Mouse (Mus musculus): ENCODE results near the gene Fermt1.

The Fermt1 gene

DNA sequence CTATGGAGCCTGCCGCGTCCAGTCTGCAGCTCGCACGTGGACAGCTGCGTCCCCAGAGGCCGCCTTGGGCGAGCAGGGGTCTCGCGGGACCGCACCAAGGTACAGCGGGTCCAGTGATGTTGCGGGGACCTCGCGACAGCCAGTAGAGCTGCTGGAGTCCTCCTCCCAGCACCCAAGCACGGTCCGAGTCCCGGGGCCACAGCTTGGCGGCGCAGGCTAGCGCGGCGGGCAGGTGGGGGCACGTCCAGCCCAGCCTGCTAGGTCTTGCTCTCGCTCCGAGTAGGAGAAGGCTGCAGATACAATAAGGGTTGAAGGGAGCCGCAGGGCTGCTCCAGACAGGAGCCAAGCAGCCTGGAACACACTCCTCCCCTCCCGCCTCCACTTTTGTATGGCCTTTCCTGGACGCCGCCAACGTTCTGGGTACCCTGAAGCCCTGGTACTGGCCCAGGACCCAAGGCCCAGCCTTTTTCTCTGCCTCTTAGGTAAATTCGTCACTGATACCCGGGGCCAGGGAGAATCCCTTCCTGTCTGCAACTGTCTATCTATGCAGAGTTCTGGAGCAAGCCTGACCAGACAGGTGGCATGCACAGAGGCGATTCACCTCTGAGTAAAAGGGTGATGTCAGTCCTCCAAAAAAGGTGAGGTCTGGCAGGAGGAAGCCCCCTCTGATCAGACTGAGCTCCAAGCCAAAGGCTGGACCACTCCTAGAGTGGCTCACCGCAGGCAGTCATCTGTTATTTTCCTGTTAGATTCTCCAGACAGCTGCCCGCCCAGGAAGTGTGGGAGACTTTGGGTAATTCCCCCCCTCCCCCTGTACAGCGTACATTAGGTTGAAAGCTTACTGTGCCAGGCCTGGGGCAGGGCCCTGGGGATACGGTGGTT is at the start of gene Fermt1:
TSS of gene Fermt1 (minus strand) at position 581 of the 882 bp plus-strand sequence.
- no peak for DNase-seq (ENCODE audit: low spot score in 2 of 2)

DNA sequence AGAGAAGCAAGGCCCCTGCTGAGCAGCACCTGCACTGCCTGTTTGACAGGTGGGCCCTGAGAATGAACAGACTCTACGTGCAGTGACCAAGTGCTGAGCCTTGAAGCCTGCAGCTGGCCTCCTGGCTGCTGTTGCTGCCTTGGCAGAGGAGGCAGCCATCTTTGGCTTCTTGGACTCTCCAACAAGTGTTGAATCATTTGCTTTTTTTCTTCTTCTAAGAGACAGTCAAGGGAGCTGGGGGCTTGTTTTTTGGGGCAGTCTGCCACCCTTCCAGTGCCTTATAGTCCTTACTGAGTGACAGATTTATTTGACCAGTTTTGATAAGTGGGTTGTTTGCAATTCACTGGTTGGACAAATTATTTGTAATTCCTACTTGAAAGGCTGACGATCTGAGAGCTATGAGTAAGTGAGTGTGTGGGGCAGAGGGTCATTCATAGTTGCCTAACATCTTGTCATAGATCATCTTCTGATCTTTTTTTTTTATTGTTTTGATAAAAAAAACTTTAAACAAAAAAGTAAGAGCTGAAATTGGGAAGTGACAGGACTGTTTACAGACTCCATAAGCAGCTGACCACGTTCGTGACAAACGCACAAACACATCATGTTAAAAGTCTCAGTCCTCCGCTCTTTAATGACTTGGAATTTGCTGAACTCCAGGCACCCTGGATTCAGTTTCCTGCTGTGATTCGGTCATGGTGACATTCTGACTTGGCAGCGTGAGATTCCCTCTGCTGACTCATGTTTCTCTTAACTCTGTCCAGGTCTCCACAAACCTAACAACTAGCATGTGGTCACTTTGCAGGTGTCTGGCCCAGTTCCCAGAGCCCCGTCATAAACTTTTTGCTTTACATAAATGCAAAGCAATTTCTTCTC is 47.2 kb upstream of the Fermt1 start:
- DNase-seq (ENCODE audit: low spot score in 2 of 2) = no peak

GRCm38 (mm10) chr2:132989778-132990564 is 44.3 kb upstream of the Fermt1 start:
- DNase-seq (ENCODE audit: low spot score in 2 of 2) = no peak

DNA sequence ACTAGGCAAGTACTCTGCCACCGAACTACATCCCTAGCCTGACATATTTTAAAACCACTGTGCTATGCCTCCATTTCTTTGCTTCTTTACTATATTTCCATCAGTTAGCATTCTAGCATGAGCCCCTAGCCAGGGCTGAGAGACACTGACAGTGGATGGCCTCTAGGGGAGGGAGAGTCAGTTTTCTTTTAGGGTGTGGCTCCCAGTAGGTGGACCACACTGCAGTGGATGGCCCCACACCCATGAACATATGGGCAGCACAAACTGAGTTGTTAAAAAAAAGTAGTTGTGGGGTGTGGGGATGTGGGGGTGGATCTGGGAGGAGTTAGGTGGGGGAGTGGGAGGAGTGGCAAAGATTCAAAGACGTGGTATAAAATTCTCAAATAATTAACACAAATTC is 27.6 kb upstream of the Fermt1 start:
- no peak for DNase-seq (ENCODE audit: low spot score in 2 of 2)

DNA sequence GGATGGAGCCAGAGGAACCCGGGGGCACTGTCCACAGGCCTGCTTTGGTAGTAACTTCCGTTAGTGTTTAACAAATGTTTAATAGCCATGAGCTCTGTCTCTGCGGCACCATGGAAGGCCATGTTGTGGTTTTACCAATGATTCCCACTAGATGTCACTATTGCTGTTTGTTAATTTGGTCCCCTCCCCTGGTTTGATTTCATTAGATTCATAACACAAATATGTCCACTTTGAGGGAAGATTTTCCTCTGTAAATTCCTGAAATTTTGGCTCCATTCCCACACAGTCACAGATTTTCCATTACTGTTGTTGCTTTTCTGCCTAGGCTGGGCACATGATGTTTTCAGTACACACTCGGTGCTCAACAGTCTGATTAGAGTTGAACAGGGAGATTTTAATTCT is 25.1 kb upstream of the Fermt1 start:
- DNase-seq (ENCODE audit: low spot score in 2 of 2) = no peak

DNA sequence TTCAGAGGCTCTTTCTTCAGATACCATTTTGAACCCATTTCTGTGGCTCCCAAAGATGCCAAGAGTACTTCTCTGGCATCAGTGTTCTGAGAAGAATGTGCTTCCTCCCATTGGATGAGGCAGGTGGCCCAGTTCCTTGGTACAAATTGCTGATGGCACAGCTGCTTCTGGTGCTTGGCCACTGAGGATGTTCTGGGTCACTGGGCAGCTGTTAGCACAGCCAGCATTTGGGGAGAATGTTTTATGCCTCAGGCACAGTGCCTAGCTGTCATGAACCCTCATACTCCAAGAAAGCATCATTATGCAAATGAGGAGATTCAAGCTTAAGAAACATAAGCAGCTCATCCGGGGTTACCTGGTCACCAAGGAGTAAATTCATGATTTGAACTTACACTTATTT is 12.1 kb upstream of the Fermt1 start:
- DNase-seq (ENCODE audit: low spot score in 2 of 2) = no peak

DNA sequence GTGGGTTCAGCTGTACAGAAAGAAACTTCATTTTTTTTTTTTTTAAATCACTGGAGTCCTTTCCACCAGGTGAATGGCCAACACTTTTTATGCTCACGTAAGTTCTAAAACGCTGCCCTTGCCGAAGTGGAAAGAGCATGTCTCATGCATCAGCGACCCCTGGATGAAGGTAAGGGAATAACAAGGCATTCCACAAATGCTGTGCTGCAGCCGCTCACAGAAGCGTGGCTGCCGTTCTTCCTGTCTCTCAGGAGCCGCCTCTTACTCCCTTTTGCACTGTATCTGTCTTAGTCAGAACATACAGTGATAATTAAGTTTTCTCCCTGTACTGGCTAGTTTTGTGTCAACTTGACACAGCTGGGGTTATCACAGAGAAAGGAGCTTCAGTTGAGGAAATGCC is 6.5 kb upstream of the Fermt1 start:
- DNase-seq (ENCODE audit: low spot score in 2 of 2) = no peak

GRCm38 (mm10) chr2:132948174-132948573 is 2.5 kb upstream of the Fermt1 start:
- no peak for DNase-seq (ENCODE audit: low spot score in 2 of 2)

GRCm38 (mm10) chr2:132946976-132947375 is 1.3 kb upstream of the Fermt1 start:
- DNase-seq (ENCODE audit: low spot score in 2 of 2) = no peak

GRCm38 (mm10) chr2:132944711-132945325 is 888 bp downstream of the Fermt1 start:
- DNase-seq (ENCODE audit: low spot score in 2 of 2) = no peak

DNA sequence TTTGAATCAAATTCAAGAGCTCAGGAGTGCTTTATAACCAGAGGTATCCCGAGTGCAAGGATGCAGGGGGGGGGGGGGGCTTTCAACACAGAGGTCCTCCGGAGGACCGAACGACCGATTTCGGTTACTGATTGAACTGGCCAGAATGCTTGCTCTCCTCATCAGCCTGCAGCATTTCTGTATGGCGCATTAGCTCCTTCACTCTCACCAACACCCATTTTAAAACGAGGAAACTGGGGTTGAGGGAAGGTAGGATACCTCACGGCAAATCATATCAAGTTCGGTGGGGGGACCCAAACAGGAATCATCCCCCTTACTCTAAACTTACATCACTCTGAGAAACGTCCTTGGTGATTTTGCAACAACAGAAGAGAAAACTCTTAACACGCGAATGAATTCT is 1.7 kb downstream of the Fermt1 start:
- DNase-seq (ENCODE audit: low spot score in 2 of 2) = no peak

DNA sequence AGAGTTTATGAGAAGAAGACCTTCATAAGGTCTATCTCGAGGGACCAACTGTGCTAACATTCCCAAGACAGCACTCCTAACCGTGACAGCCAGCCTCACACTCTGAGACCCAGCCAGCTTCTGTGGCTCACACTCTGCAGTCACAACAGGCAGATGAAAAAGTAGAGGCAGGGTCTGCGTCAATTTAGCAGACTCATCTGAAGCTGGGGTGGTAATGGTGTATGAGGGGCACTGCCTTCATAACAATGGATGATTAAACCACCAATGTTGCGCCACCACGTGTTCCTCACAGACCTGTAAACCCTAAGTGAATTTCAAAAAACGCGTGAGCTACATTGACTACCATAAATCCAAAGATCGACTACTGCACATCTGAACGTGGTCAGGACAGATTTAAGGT is 2.1 kb downstream of the Fermt1 start:
- DNase-seq (ENCODE audit: low spot score in 2 of 2) = no peak

DNA sequence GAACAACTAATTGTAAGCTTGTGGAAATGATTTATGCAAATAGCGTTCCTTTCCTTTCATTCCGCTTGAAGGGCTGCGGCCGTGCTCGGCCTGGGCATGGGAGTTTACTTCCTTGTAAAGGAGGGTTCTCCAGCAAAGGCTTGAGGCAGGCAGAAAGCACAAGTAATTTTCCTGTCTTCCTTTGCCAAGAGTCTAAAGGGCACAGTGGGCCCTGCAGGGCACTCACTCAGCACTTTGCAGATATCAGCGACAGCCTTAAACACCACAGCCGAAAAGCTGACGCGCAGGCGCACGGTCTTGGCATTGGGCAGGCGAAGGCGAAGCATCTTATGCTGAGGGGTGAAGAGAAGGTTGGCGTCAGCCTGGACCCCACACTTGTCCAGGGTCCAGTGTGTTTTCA is 6.7 kb downstream of the Fermt1 start:
- DNase-seq (ENCODE audit: low spot score in 2 of 2) = no peak

DNA sequence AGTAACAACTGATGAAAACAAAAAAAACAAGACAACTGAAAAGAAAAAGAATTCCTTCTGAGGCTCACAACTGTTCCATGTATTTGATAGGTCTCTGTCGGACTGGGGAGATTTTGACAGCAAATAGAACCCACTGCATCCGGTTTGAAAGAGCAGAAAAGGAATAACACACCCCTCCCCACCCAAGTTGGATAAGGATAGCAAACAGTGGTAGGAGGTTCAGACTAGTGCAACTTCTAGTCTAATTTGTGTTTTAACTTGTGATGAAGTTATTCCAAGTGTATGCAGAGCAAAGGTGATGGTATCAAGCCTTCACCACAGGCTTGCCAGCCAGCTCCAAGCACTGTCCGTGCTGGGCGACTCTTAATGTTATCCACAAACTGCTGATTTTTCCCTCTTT is 9.5 kb downstream of the Fermt1 start:
- no peak for DNase-seq (ENCODE audit: low spot score in 2 of 2)

DNA sequence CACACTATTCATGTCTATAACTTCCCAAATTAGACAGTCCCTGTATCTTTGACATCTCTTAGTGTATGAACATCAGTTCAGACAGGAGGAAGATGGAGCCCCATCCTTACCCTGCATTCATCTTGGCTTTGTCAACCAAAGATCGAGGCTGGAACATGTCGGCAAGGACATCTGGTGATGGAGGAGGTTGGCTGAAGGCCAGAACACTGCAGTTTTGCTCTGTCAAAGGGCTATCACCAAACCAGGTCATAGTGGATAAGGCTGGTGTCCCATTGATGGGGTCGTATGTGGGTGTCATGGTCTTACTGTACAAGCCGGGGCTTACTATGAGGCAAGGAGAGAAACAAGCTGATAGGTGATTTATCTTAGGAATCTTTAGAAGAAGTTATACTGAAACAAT is 11.0 kb downstream of the Fermt1 start:
- DNase-seq (ENCODE audit: low spot score in 2 of 2) = no peak

DNA sequence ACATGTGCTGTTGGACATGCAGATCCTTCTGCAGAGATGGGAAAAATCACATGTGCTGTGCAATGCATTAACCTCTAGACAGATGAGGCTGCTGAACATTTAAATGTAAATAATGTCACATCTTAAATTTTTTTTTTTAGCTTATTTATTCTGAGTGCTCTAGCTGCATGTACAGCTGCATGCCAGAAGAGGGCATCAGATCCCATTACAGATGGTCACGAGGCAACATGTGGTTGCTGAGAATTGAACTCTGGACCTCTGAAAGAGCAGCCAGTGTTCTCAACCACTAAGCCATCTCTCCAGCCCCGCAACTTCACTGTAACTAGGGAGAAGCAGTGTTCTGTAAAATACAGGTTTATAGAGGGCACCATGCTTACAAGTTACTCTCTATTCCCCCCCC is 11.6 kb downstream of the Fermt1 start:
- no peak for DNase-seq (ENCODE audit: low spot score in 2 of 2)

- no peak for DNase-seq (ENCODE audit: low spot score in 2 of 2)
Measured at GRCm38 (mm10) chr2:132928999-132929398, 16.7 kb downstream of the Fermt1 start.

DNA sequence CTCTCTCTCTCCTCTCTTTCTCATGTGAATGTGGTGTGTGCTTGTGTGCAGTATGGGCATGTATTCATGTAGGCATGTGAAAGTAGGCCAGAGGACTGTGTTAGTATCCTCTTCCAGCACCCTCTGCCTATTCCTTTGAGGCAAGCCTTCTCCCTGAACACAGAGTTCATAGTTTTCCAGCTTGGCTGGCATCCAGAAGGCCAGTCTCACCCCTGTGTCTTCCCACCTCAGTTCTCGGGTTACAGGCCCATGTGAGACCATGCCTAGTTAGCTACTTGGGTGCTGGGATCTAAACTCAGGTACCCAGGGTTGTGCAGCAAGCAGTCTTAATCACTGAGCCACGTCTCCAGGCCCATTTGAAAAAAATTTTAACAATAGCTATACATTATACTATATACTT is 17.8 kb downstream of the Fermt1 start:
- DNase-seq (ENCODE audit: low spot score in 2 of 2) = no peak

DNA sequence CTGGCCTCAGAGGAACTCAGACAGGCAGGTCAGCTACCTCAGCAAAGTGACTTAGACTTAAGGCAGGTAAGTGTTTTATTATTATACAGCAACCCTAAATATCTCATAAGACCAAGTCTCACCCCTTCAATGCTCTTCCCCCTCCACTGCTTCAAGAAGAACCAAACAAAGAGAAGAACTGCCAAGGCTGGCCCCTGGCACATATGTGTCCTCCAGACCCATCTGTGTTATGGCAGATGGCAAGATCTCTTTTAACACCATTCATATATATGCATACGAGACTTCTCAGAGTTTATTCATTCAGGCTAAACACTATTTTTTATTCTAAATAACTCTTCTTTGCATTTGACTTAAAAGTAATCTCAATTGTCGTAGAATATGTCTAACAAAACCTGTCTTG is 18.4 kb downstream of the Fermt1 start:
- no peak for DNase-seq (ENCODE audit: low spot score in 2 of 2)

DNA sequence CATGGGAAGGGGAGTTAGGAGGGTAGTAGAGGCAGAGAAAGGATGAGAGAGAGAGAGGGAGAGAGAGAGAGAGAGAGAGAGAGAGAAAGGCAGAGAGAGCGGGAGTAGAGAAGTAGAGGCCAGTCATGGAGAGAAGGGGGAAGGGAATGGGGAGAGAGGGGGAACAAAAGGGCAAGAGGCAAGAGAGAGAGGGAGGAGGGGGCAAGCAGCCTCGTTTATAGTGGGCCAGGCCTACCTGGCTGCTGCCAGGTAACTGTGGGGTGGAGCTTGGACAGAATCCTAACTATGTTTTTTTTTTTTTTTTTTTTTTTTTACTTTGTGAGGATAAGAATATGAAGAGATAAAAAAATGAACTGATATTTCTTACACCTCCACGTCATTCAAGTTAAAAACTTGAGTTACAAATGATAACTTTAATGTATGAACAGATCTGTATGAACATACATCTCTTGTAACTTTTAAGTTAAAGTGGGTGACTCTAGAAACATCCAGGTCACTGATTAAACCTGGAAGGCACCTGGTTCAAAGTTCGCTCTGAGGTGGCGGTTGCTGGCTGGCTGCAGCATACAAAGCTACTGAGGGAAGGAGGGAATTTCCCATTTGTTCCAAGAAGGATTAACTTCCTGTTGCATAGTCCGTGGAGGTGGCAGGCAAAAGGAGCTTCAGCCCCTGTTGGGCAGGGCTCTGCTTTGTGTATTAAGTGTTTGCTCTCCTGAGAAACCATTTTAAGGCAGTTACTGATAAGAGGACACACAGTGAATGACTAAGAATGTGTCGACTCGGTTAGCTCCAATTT is 22.2 kb downstream of the Fermt1 start:
- DNase-seq (ENCODE audit: low spot score in 2 of 2) = no peak

All from right cerebral cortex, postnatal 36 days (tissue).